Comparison of ENCODE assay signal across 10 mouse cellular contexts in the genomic region with DNA sequence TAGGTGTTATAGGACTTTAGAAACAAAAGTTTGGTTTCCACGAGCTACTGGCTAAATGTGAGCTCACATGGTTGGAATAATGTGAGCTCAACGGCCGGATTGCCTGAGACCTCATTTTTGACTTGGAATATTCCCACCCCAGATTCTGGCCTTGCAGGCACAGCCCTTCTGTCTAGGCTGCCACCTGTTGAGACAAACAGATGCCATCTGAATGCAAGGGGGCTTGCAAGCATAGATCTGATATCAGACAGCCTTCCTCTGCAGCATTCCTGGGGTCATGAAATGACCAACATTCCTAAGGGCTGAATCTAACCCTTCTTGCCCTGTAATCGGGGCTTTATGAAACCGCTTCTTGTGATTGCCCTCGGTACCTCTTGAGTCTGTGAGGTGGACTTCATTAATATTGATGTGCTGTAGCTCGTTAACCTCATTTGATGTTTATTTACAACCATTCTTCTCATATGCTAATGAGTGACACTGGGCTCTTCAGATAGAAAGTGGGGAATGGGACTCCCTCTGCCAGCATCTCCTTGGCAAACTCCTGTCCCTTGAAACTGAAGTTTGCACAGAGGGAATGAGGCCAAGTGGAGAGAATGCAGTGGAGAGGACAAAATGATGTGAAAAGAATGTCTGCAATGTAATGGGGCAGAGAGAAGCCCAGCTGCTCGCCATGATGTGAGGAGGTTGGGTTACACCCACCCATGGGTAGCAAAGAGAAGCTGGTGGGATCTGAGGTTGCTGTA.
A peak's percentile ranks its signal among the peaks of the same experiment; 100 is the strongest.
DNase-seq lines count a peak whose midpoint lies in the region; ATAC-seq and TF ChIP-seq lines count a peak whose summit lies in the region.
"Had no signal": no experiment of that assay in that cellular context is flagged by ENCODE, and none has a peak within 500 bp of the region (broad histone marks: within the 10 kb centered on the region; RNA-seq: fewer than 3 reads in every experiment).

No protein-coding gene starts in this region.

- 58% methylated on average over 8 of the region's 8 CpGs for whole genome bisulfite sequencing in kidney, postnatal 0 days
- 22% methylated on average over 8 of the region's 8 CpGs for whole genome bisulfite sequencing in forebrain, embryonic 13.5 days
- WGBS in midbrain, embryonic 15.5 days = 54% methylated on average over 8 of the region's 8 CpGs

- ATAC-seq in kidney, postnatal 0 days (replicated peaks; ENCODE audit: low FRiP score, low read depth) = no peak
- ATAC-seq in forebrain, embryonic 13.5 days = peak; percentile 45
- ATAC-seq in midbrain, embryonic 15.5 days (replicated peaks) = no peak

- H3K4me2 ChIP-seq in kidney, postnatal 0 days (ENCODE audit: low read length) = no peak overlapping the region
- 0 out of 2 replicates have a peak overlapping the region, but pooled peaks have one; percentile 5 for H3K4me2 ChIP-seq in forebrain, embryonic 13.5 days
- H3K4me2 ChIP-seq in midbrain, embryonic 15.5 days = no peak overlapping the region
- H3K4me2 ChIP-seq: heart, embryonic 15.5 days had no signal

- no peaks in the 10 kb centered on the region for H3K9me3 ChIP-seq in kidney, postnatal 0 days (replicated peaks; ENCODE audit: low read length)
- no peaks in the 10 kb centered on the region for H3K9me3 ChIP-seq in forebrain, embryonic 13.5 days (replicated peaks)
- H3K9me3 ChIP-seq in midbrain, embryonic 15.5 days = no peaks in the 10 kb centered on the region
- H3K9me3 ChIP-seq: heart, embryonic 15.5 days had no signal

- DNase-seq in kidney, postnatal 0 days (ENCODE audit: low spot score) = peak; percentile 34
- DNase-seq in kidney, postnatal 10 days = no peak
- DNase-seq in adipocyte (ENCODE audit: low spot score) = peak; percentile 36
- no peak for DNase-seq in embryo, embryonic 10 days (ENCODE audit: low spot score)
- DNase-seq in adrenal gland, postnatal 36 days = no peak
- DNase-seq: adrenal gland, postnatal 10 days; liver had no signal

- no peak overlapping the region for H3K9ac ChIP-seq in kidney, postnatal 0 days (ENCODE audit: low read depth, low read length)
- no peak overlapping the region for H3K9ac ChIP-seq in forebrain, embryonic 13.5 days
- H3K9ac ChIP-seq in midbrain, embryonic 15.5 days = no peak overlapping the region
- H3K9ac ChIP-seq: heart, embryonic 15.5 days had no signal

- no peak overlapping the region for H3K4me3 ChIP-seq in kidney, postnatal 0 days (replicated peaks; ENCODE audit: low read depth, low read length)
- no peak overlapping the region for H3K4me3 ChIP-seq in forebrain, embryonic 13.5 days
- H3K4me3 ChIP-seq in midbrain, embryonic 15.5 days = no peak overlapping the region
- H3K4me3 ChIP-seq: heart, embryonic 15.5 days had no signal

- TF ChIP-seq CTCF in kidney, postnatal 0 days (IDR thresholded peaks at IDR 0.05; ENCODE audit: low read depth) = no peak

- 0 out of 2 replicates have a peak overlapping the region, but pooled peaks have one; percentile 25 for H3K27ac ChIP-seq in kidney, postnatal 0 days
- peak overlapping the region; percentile 94 for H3K27ac ChIP-seq in forebrain, embryonic 13.5 days
- peak overlapping the region; percentile 46; the same call in 1 of the 2 replicates for H3K27ac ChIP-seq in midbrain, embryonic 15.5 days
- H3K27ac ChIP-seq: heart, embryonic 15.5 days had no signal

- H3K36me3 ChIP-seq in kidney, postnatal 0 days (ENCODE audit: insufficient read depth, low read length) = no peaks in the 10 kb centered on the region
- H3K36me3 ChIP-seq in forebrain, embryonic 13.5 days (ENCODE audit: poor library complexity, severe bottlenecking) = no peaks in the 10 kb centered on the region
- H3K36me3 ChIP-seq in midbrain, embryonic 15.5 days (replicated peaks) = no peaks in the 10 kb centered on the region
- H3K36me3 ChIP-seq: heart, embryonic 15.5 days had no signal

- peaks cover 13% of the 10 kb centered on the region; the same call in 1 of the 2 replicates for H3K4me1 ChIP-seq in kidney, postnatal 0 days (replicated peaks; ENCODE audit: insufficient read depth, low read length)
- peaks cover 71% of the 10 kb centered on the region for H3K4me1 ChIP-seq in forebrain, embryonic 13.5 days
- H3K4me1 ChIP-seq in midbrain, embryonic 15.5 days = peaks cover 32% of the 10 kb centered on the region

- no peaks in the 10 kb centered on the region for H3K27me3 ChIP-seq in kidney, postnatal 0 days (ENCODE audit: insufficient read depth, low read length)
- no peaks in the 10 kb centered on the region for H3K27me3 ChIP-seq in forebrain, embryonic 13.5 days
- no peaks in the 10 kb centered on the region for H3K27me3 ChIP-seq in midbrain, embryonic 15.5 days (replicated peaks)
- H3K27me3 ChIP-seq: heart, embryonic 15.5 days had no signal

Comparison
In these comparisons a context has a peak if more than half of its experiments do, and no peak if none do; other contexts are left out.
1. DNase-seq: peak in kidney, postnatal 0 days (single experiment) and adipocyte (single experiment); none in kidney, postnatal 10 days (single experiment), embryo, embryonic 10 days (single experiment) and adrenal gland, postnatal 36 days (0 of 2).
2. H3K27ac ChIP-seq: peak in every context shown above with its lines; median percentile 94 in forebrain, embryonic 13.5 days; 46 in midbrain, embryonic 15.5 days; 25 in kidney, postnatal 0 days.